Mouse (Mus musculus) embryonic facial prominence, embryonic 14.5 days (tissue): ENCODE data around the gene BC024063. TPM values are rescaled to one million over a fixed set of nuclear protein-coding genes. Genes with fewer than 3 reads are reported as not detected.
"Not testable (repeated sequence)": the region's sequence is repeated elsewhere in the genome, so short reads cannot be mapped to it uniquely, and the experiment has no call there.

Source experiments
- ATAC-seq: fragments of 200-750 bp; cut with Nextera tagmentation; 2 replicates; pipeline ENCODE4 v1.8.0; 2017; ENCODE audit warnings: low read depth, moderate number of reproducible peaks, moderate TSS enrichment
- DNase-seq: peaks from one replicate; pipeline ENCODE4 v3.0.0-alpha.2; 2015; ENCODE audit warnings: low spot score
- H3K27ac ChIP-seq: fragments of 300-500 bp; sonication (generic); replicated peaks from 2 replicates; pipeline ENCODE4 v1.5.1; 2014; ENCODE audit warnings: low read depth, mild to moderate bottlenecking, low read length, moderate library complexity
- H3K27me3 ChIP-seq: fragments of 300-500 bp; sonication (generic); replicated peaks from 2 replicates; pipeline ENCODE4 v1.6.1; 2014; ENCODE audit warnings: low read length; ENCODE audit not compliant: control insufficient read depth, insufficient read depth
- H3K36me3 ChIP-seq: fragments of 300-500 bp; sonication (generic); 2 replicates; pipeline ENCODE4 v1.6.1; 2014; ENCODE audit warnings: low read length, mixed read lengths; ENCODE audit not compliant: control insufficient read depth, insufficient read depth
- H3K4me1 ChIP-seq: fragments of 300-500 bp; sonication (generic); 2 replicates; pipeline ENCODE4 v1.6.1; 2014; ENCODE audit warnings: antibody characterized with exemption, low read length; ENCODE audit not compliant: control insufficient read depth, insufficient read depth
- H3K4me2 ChIP-seq: fragments of 300-500 bp; sonication (generic); 2 replicates; pipeline ENCODE4 v1.6.1; 2014; ENCODE audit warnings: low read depth, mild to moderate bottlenecking, low read length, moderate library complexity, mixed read lengths
- H3K4me3 ChIP-seq: fragments of 300-500 bp; sonication (generic); 2 replicates; pipeline ENCODE4 v1.5.1; 2014; ENCODE audit warnings: low read depth, mild to moderate bottlenecking, low read length
- H3K9ac ChIP-seq: fragments of 300-500 bp; sonication (generic); 2 replicates; pipeline ENCODE4 v1.6.1; 2014; ENCODE audit warnings: low read depth, mild to moderate bottlenecking, low read length, moderate library complexity, mixed read lengths
- H3K9me3 ChIP-seq: fragments of 300-500 bp; sonication (generic); 2 replicates; pipeline ENCODE4 v1.6.1; 2016; ENCODE audit warnings: low read length; ENCODE audit not compliant: control insufficient read depth
- WGBS: fragments of 180-500 bp; shearing (Covaris S2); extraction: QIAGEN DNeasy Blood & Tissue Kit; methylation state at CpG from one replicate; pipeline ENCODE4 v1.1.7; 2014; 5-methylcytosine and 5-hydroxymethylcytosine counted together
- polyA plus RNA-seq: library from polyadenylated mRNA; unstranded; fragments of >200 nt; fragmentation: Nextera tagmentation; extraction: Ambion mirVana; gene quantifications from 2 replicates; pipeline ENCODE4 v1.2.1, GENCODE M21; 2014

Gene BC024063
- polyA plus RNA-seq: 4.7 and 6.6 TPM in 2 replicates

DNA sequence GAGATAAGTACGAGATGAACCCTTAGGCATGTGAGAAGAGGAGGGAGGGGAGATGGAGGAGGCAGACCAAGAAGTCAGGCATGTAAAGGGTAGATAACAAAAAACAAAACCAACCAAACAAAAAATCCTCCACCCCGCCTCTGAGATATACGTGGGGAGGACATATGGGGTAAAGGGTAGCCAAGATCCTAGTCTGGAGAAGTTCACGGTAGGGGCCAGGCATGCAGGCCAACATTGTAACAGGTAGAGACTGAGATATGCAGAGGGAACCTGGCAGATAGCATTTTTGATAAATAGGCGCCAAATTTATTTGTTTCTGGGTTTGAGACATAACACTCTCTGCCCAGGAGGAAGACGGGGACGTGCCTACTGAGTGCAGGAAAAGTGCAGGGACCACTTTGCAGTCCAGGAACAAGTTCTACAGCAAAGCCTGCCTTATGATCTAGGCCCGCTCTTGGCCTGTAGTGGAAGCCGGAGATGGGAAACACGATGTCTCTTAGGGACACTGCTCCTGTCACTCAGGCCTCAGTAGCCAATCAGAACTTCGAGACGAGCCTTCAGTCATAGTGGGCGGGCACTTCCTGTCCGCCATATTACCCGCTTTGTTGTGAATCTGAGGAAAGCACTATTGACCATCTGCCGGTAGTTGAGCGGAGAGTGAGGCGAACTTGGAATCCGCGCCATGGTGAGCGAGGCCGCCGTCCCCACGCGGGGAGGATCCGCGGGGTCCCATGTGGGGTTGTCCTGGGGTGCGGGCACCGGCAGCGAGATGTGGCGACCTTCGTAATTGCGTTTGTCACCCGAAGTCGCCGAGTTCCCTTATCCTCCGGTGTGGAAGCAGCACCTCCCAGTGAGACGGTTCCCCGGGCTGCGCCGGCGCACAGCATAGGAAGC is at the start of gene BC024063:
TSS of gene BC024063 (plus strand) at position 626 of the 894 bp plus-strand sequence.
- not testable (repeated sequence) for H3K36me3 ChIP-seq, H3K4me1 ChIP-seq, H3K27me3 ChIP-seq
- WGBS: 29% methylated on average over 25 of the region's 42 CpGs
- DNase-seq (peak; percentile 93), ATAC-seq (peak; percentile 98)
- Histone ChIP-seq H3K9me3 (peaks cover 19% of the 10 kb centered on the region; the same call in 1 of the 2 replicates), H3K4me2 (peak within 1 kb of the TSS; percentile 46), H3K4me3 (peak within 1 kb of the TSS; percentile 50), H3K27ac (peak within 1 kb of the TSS; percentile 81; the same call in 1 of the 2 replicates), H3K9ac (peak within 1 kb of the TSS; percentile 63)

DNA sequence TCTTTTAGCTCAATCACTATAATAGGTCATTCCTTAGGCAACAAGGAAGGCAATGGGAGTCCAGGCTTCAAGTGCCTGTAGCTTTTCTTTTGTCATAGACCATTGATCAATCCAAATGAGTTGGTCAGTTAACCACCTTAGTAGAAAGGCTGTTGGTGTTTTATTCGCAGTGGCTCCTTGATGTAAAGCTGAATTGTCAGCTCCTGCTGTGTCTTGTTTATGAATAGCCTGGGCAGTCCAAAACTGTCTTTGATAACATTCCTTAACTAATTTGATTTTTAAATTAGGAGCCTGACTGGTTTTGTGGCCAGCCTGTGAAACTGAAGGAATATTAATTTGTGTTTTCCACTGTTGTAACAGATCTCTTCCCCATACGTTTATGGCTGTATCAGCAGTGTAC is 41.0 kb upstream of the BC024063 start:
- ATAC-seq: no peak
- WGBS: 61% methylated on average over 2 of the region's 2 CpGs
- no peaks in the 10 kb centered on the region for H3K4me1 ChIP-seq

DNA sequence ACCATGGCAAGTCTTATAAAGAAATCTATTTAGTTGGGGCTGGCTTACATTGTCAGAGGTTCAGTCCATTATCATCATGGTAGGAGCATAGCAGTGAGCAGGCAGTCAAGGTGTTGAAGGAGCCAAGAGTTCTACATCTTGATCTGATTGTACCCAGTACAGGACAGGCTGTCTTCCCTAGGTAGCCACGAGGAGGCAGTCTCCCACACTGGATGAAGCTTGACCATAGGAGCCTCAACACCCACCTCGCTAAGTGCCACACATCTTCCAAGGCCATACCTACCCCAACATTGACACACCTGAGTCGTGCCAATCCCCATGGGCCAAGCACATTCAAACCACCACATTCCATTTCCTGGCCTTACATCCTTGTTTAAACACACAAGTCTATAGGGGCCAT is 36.5 kb upstream of the BC024063 start:
- Histone ChIP-seq H3K4me1 (no peaks in the 10 kb centered on the region), H3K9me3 (peaks cover 42% of the 10 kb centered on the region), H3K4me2 (no peak overlapping the region), H3K4me3 (no peak overlapping the region), H3K27ac (no peak overlapping the region), H3K27me3 (no peaks in the 10 kb centered on the region), H3K9ac (no peak overlapping the region), H3K36me3 (peaks cover 10% of the 10 kb centered on the region; the same call in 1 of the 2 replicates)
- no peak for DNase-seq
- 84% methylated on average over 3 of the region's 3 CpGs for WGBS
- no peak for ATAC-seq

More for the DNA sequence above, 41.0 kb upstream of the BC024063 start:
- no peaks in the 10 kb centered on the region for H3K36me3 ChIP-seq
- H3K27me3 ChIP-seq: no peaks in the 10 kb centered on the region
- H3K9ac ChIP-seq: no peak overlapping the region
- H3K9me3 ChIP-seq: peaks cover 17% of the 10 kb centered on the region
- H3K4me2 ChIP-seq: no peak overlapping the region
- DNase-seq: no peak
- H3K27ac ChIP-seq: no peak overlapping the region
- H3K4me3 ChIP-seq: no peak overlapping the region

DNA sequence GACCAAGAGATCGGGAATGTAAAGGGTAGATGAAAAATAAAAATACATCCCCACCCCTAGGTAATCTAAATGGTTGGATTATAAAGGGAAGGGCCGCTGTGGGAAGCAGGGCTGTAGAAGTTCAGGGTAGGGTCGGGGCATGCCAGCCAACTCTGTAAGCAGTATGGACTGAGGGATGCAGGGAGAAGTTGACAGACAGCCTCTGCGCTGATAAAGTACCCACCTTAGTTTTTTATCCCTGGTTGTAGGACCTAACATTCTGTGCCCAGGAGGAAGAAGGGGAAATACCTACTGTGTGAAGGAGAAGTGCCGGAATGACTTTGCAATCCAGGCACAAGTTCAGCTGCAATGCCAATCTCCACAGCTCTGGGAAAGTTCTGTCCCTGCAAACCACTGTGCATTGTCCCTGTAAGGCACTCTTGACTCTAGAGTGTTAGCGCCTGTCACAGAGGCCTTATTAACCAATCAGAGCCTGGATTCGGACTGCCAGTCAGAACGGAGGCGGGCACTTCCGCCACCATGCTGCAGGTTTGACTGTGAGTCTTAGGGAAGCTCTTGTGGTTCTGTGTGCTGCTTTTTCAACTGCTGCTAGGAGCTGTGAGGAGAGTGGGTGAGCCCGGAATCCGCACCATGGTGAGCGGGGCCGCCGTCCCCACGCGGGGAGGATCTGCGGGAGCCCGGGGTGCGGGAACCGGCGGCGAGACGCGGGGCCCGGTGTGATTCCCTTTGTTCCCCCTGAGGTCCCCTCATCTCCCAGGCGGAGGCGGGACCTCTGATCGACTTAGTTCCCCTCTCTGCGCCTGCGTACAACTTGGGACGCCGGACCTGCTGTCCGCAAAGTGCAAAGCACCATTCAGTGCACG is 35.3 kb upstream of the BC024063 start, which contains the start of gene Zfp873:
TSS of gene Zfp873 (plus strand) at position 527 of the 863 bp plus-strand sequence.
- H3K27me3 ChIP-seq: no peaks in the 10 kb centered on the region
- H3K4me1 ChIP-seq: no peaks in the 10 kb centered on the region
- WGBS: 15% methylated on average over 21 of the region's 35 CpGs
- peak within 1 kb of the TSS; percentile 88 for H3K9ac ChIP-seq
- H3K36me3 ChIP-seq: peaks cover 22% of the 10 kb centered on the region
- H3K27ac ChIP-seq: peak within 1 kb of the TSS; percentile 92
- ATAC-seq (peak; percentile 100), DNase-seq (peak; percentile 97)
- peak within 1 kb of the TSS; percentile 52 for H3K4me2 ChIP-seq
- H3K4me3 ChIP-seq: peak within 1 kb of the TSS; percentile 60
- peaks cover 54% of the 10 kb centered on the region for H3K9me3 ChIP-seq

DNA sequence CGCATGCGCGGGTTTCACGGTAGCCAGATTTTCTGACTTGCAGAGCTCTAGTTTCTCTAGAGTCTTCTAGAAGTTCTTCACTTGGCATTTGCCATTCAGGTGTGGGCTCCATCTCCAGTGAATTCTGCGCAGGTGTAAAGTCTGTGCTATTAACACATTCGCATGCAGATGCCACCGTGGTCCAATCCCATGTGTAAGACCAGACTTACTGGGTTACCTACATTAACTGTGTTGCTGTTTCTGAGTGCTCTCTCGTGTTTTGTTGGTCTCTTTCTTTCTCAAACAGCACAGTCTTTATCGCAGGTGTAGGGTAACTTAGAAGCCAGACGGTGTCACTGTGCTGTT is 34.7 kb upstream of the BC024063 start:
- H3K9ac ChIP-seq: peak overlapping the region; percentile 88
- peak overlapping the region; percentile 52 for H3K4me2 ChIP-seq
- peaks cover 60% of the 10 kb centered on the region for H3K9me3 ChIP-seq
- DNase-seq, H3K27me3 ChIP-seq, H3K4me1 ChIP-seq, ATAC-seq: not testable (repeated sequence)
- peak overlapping the region; percentile 60 for H3K4me3 ChIP-seq
- peaks cover 26% of the 10 kb centered on the region for H3K36me3 ChIP-seq
- H3K27ac ChIP-seq: peak overlapping the region; percentile 92
- WGBS: 29% methylated on average over 10 of the region's 10 CpGs

DNA sequence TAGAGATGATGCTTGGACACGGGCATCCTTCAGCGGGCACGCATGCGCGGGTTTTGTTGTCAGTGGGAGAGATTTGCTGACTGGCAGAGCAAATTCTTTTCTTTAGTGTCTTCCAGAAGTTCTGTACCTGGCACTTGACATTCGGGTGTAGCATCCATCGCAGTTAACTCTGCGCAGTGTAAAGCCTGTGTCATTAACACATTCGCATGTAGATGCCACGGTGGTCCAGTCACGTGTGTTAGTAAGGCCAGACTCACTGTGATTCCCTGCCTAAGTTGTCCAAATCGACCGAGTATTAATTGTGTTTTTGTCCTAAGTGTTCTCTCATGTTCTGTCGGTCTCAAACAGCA is 444 bp downstream of the BC024063 start:
- peak overlapping the region; percentile 50 for H3K4me3 ChIP-seq
- peak overlapping the region; percentile 46 for H3K4me2 ChIP-seq
- H3K9ac ChIP-seq: peak overlapping the region; percentile 63
- H3K9me3 ChIP-seq: peaks cover 19% of the 10 kb centered on the region; the same call in 1 of the 2 replicates
- H3K36me3 ChIP-seq, H3K4me1 ChIP-seq, H3K27ac ChIP-seq, ATAC-seq, DNase-seq, H3K27me3 ChIP-seq: not testable (repeated sequence)
- WGBS: 40% methylated on average over 10 of the region's 14 CpGs

DNA sequence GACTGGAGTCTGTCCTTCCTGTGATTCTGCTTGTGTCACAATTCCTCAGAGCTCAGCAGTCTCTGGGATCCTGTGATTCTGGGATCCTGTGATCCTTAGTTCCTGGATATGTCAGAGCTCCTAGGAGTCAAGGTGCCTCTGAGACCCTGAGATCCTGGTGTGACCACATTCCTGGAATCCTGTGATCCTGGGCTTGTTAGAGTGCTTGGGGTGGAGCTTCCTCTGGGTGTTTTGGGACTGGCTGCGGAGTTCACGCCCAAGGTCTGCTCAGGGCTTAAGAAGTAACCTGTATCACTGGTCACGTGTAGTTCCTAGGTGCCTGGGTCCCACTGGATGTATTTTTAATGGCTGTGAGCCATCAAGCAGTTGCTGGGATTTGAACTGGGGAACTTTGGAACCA is 34.1 kb downstream of the BC024063 start:
- no peak overlapping the region for H3K9ac ChIP-seq
- H3K4me2 ChIP-seq: no peak overlapping the region
- peaks cover 70% of the 10 kb centered on the region for H3K9me3 ChIP-seq
- H3K4me1 ChIP-seq: no peaks in the 10 kb centered on the region
- 75% methylated on average over 3 of the region's 3 CpGs for WGBS
- no peak overlapping the region for H3K27ac ChIP-seq
- ATAC-seq: no peak
- H3K4me3 ChIP-seq: no peak overlapping the region
- no peak for DNase-seq
- no peaks in the 10 kb centered on the region for H3K36me3 ChIP-seq
- H3K27me3 ChIP-seq: no peaks in the 10 kb centered on the region

DNA sequence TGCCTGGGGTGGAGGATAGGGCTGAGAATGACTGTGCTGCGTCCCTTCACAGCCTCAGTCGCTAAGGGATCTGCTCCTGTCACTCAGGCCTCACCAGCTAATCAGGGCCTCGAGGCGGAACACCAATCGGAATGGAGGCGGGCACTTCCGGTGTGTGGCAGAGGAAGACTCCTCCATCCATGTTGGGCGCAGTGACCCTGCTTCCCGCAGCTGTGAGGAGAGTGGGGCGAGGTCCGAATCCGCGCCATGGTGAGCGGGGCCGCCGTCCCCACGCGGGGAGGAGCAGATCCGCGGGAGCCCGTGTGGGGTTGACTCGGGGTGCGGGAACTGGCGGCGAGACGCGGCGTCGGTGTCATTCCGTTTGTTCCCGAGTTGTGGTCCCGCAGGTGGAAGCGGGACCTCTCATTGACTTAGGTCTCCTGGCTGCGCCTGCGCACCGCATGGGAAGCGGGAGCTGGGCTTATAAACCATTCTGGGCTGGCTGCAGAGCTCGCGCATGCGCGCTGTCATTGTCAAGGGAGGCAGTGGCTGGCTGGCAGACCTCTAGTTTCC is 44.8 kb downstream of the BC024063 start, which contains the start of gene AU041133:
TSS of gene AU041133 (plus strand) at position 164 of the 552 bp plus-strand sequence.
- H3K27me3 ChIP-seq: no peaks in the 10 kb centered on the region
- peak within 1 kb of the TSS; percentile 76 for H3K9ac ChIP-seq
- H3K36me3 ChIP-seq: no peaks in the 10 kb centered on the region
- peak; percentile 100 for ATAC-seq
- DNase-seq: peak; percentile 96
- no peaks in the 10 kb centered on the region for H3K4me1 ChIP-seq
- peak within 1 kb of the TSS; percentile 67 for H3K4me3 ChIP-seq
- WGBS: 2% methylated on average over 20 of the region's 41 CpGs
- H3K4me2 ChIP-seq: peak within 1 kb of the TSS; percentile 57
- peaks cover 63% of the 10 kb centered on the region for H3K9me3 ChIP-seq
- H3K27ac ChIP-seq: peak within 1 kb of the TSS; percentile 78
